Mouse (Mus musculus) lung, adult 2 months (tissue): ENCODE measurements around the gene Cdh16.

Experiments
- CTCF ChIP-seq: fragments of 200-500 bp; IDR thresholded peaks from 2 replicates; pipeline ENCODE4 v1.5.1; 2011; ENCODE audit warnings: mild to moderate bottlenecking, low read length, control low read depth; ENCODE audit not compliant: insufficient read depth
- POLR2A ChIP-seq: fragments of 200-500 bp; IDR thresholded peaks from 2 replicates; pipeline ENCODE4 v1.6.1; 2011; ENCODE audit warnings: low read depth, mild to moderate bottlenecking, control low read depth, low read length, borderline replicate concordance; ENCODE audit errors: extremely low read depth

DNA sequence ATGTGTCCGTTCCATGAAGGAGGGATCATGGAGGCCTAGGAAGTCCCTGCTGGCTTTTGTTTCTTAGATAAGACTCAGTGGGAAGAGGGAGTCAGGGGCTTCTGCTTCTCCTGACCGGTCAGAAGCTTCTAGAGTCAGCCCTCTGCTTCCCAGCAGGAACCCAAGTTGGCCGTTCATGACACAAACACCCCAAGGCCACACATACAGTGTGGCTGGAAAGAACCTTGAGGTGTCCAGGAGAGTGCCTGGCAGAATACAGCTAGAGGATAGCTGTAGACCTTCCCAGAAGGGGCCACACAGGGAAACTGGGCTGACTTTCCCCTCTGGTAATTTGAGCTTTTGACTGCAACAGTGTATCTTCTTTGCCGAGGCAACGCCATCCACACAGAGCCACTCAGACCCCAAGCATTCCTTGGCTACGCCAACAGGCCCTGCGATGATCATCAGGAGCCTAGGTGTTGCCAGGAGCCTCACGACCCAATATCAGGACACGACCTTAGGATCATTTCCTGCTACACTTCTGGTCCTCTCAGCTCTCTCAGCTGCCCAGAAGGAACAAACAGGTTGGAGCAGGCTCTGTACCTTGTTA is 9.1 kb upstream of the Cdh16 start:
- no peak for TF ChIP-seq POLR2A
- TF ChIP-seq CTCF, result no peak
